Mouse (Mus musculus): ENCODE measurements around the gene Hcn3. TPM values are rescaled to one million over a fixed set of nuclear protein-coding genes. Genes with fewer than 3 reads are reported as not detected.

Gene Hcn3
- polyA plus RNA-seq (2015; fragmentation: Nextera tagmentation; extraction: Ambion mirVana) = 33.5 and 35.1 TPM in 2 replicates

DNA sequence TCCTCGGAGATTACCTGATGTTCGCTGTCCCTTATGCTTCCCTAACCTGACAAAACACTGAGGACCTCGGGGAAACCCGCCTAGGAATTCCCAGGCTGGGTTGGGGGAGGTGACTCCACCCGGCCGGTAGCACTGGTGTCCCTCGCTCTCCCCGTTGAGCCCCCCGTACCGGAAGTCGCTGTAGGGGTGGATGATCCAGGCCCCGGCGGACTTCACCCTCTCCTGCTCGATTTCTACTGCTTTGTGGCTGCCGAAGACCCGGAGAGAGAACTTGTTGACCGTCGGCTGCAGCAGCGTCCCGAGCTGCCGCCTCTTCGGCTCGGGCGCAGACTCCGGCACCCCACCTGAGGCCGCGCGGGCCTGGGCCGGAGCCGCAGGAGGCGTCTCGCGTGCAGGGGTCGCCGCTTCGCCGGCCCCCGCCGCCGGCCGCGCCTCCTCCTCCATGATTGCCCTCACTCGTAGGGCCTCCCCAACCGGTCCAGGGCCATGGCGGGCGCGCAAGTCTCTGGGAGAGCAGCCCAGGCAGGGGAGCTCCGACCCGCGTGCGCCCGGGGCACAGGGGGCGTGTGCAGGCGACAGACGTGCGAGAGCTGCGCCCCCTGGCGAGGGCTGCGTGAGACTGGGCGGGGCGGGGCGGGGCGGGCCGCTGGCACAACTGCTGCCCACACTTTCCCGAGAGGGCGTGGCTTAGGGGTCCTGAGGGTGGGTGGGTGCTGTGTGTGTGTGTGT lies at the start of gene Hcn3:
Gene Hcn3, minus strand, starts transcription at position 581 of the 729 bp plus-strand sequence.
- Histone ChIP-seq H3K36me3 (no peaks in the 10 kb centered on the region), H3K27me3 (no peaks in the 10 kb centered on the region), H3K4me3 (peak within 1 kb of the TSS; percentile 82), H3K4me1 (replicated peaks) (peaks cover 41% of the 10 kb centered on the region), H3K27ac (peak within 1 kb of the TSS; percentile 75), H3K9me3 (no peaks in the 10 kb centered on the region), H3K4me2 (peak within 1 kb of the TSS; percentile 89), H3K9ac (peak within 1 kb of the TSS; percentile 91)
- WGBS = under 1% methylated on average over 64 of the region's 66 CpGs
- ATAC-seq (ENCODE audit: low FRiP score) = peak; percentile 82

DNA sequence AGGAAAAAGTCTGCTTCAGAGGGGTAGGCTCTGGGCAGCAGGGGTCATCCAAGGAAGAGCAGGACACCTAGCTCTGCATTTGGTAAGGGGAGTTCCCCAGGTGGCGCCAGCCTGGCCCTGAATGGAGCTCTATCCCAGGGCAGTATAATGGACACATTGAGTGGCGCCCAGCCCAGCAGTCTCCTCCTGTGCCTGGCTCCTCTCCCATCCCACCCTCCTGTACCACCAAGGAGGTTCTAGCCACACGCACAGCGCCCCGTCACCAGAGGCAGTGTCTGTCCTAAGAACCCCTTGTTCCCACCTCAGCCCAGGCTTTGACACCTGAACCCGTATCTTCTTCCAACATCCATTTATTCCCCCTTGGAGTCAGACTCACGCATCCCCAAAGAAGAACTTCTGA lies 49.7 kb upstream of the Hcn3 start:
- Histone ChIP-seq H3K4me3 (no peak overlapping the region), H3K9ac (0 out of 2 replicates have a peak overlapping the region, but pooled peaks have one; percentile 24), H3K27me3 (no peaks in the 10 kb centered on the region), H3K36me3 (peaks cover 65% of the 10 kb centered on the region), H3K4me1 (replicated peaks) (peaks cover 27% of the 10 kb centered on the region), H3K27ac (no peak overlapping the region), H3K9me3 (no peaks in the 10 kb centered on the region), H3K4me2 (no peak overlapping the region)
- 96% methylated on average over 7 of the region's 7 CpGs for WGBS
- no peak for ATAC-seq (ENCODE audit: low FRiP score)

DNA sequence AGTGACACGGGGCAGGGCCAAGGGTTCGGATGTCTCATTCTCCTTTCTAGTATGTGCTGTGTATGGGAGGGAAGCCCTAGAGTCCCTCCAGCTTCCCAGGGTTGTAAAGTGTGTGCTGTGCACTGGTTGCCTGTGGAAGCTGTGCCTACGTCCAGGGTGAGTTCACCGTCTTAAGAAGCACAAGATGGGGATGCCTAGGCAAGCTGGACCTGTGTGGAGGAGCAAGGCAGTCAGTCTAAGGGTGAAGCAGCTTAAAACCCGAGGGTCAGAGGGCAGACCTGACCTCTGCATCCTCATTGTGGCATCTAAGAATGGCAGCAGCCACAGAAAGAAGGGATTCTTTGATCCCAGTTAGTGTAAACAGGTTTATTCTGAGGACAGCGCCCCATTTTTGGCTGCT lies 48.7 kb upstream of the Hcn3 start:
- no peaks in the 10 kb centered on the region for H3K9me3 ChIP-seq
- no peaks in the 10 kb centered on the region for H3K27me3 ChIP-seq
- no peak overlapping the region for H3K9ac ChIP-seq
- peaks cover 74% of the 10 kb centered on the region for H3K36me3 ChIP-seq
- no peak overlapping the region for H3K4me2 ChIP-seq
- 89% methylated on average over 6 of the region's 6 CpGs for WGBS
- ATAC-seq (ENCODE audit: low FRiP score) = no peak
- H3K27ac ChIP-seq = no peak overlapping the region
- no peak overlapping the region for H3K4me3 ChIP-seq
- peaks cover 22% of the 10 kb centered on the region for H3K4me1 ChIP-seq (replicated peaks)

DNA sequence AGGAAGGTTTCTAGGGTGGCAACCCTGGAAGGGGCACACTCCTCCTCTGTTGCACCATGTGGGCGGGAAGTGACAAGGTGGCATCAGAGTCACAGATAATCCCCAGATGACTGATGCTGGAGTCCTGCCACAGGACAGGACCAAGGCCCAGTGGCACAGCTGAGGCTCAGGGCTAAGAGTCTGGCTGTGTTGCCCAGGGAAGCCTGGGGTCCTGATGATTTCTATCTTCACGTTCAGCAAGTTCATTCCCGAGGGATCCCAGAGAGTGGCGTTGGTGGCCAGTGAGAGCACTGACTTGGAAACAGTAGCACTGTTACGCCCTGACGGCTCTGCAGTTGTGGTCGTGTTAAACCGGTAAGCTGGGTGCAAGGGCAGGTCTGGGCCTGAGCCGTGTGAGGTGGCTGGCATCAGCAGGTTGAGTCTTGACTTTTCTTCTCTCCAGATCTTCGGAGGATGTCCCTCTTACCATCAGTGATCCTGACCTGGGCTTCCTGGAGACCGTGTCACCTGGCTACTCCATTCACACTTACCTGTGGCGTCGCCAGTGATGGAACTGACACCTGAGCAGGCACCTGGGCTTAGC lies 48.2 kb upstream of the Hcn3 start:
- H3K27me3 ChIP-seq = no peaks in the 10 kb centered on the region
- no peak overlapping the region for H3K9ac ChIP-seq
- no peak for ATAC-seq (ENCODE audit: low FRiP score)
- H3K4me3 ChIP-seq = no peak overlapping the region
- whole genome bisulfite sequencing = 92% methylated on average over 13 of the region's 13 CpGs
- no peaks in the 10 kb centered on the region for H3K9me3 ChIP-seq
- peaks cover 23% of the 10 kb centered on the region for H3K4me1 ChIP-seq (replicated peaks)
- no peak overlapping the region for H3K27ac ChIP-seq
- no peak overlapping the region for H3K4me2 ChIP-seq
- H3K36me3 ChIP-seq = peaks cover 74% of the 10 kb centered on the region

DNA sequence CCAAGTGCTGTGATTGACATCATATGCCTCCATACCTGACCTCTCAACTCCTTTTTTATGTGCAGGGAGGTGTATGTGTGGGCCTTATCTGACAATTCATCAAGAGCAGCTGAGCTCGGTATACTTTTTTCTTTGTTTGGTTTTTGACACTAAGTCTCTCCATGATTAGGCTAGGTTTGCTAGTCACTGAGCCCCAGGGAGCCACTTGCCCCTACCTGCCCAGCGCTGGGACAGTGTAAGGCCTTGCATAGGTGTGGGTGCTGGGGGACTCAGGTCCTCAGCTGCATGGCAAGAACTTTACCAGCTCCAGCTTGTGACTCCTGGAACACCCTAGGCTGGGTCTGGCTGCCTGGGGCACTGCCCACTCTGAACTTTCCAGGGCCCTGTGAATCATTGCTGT lies 46.7 kb upstream of the Hcn3 start:
- peaks cover 74% of the 10 kb centered on the region for H3K36me3 ChIP-seq
- H3K9me3 ChIP-seq = no peaks in the 10 kb centered on the region
- H3K4me1 ChIP-seq (replicated peaks) = peaks cover 11% of the 10 kb centered on the region
- WGBS = 90% methylated on average over 2 of the region's 2 CpGs
- H3K4me2 ChIP-seq = no peak overlapping the region
- H3K27me3 ChIP-seq = no peaks in the 10 kb centered on the region
- H3K4me3 ChIP-seq = no peak overlapping the region
- no peak for ATAC-seq (ENCODE audit: low FRiP score)
- H3K9ac ChIP-seq = no peak overlapping the region
- H3K27ac ChIP-seq = no peak overlapping the region

DNA sequence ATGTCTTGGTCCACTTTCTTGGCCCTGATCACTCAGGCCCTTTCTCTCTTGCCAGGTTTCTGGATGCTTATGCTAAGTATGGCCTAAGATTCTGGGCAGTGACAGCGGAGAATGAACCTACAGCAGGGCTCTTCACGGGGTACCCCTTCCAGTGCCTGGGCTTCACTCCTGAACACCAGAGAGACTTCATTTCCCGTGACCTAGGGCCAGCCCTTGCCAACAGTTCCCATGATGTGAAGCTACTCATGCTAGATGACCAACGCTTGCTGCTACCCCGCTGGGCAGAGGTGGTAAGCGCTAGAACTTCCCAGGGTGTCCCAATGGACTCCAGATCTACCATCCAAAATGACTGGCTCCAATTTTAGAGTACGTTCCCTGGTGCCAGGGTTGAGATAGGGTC lies 46.1 kb upstream of the Hcn3 start:
- Histone ChIP-seq H3K4me2 (no peak overlapping the region), H3K27me3 (no peaks in the 10 kb centered on the region), H3K4me1 (replicated peaks) (peaks cover 7% of the 10 kb centered on the region), H3K4me3 (no peak overlapping the region), H3K9me3 (no peaks in the 10 kb centered on the region), H3K27ac (no peak overlapping the region), H3K9ac (no peak overlapping the region), H3K36me3 (peaks cover 72% of the 10 kb centered on the region)
- 92% methylated on average over 7 of the region's 7 CpGs for WGBS
- ATAC-seq (ENCODE audit: low FRiP score) = no peak

DNA sequence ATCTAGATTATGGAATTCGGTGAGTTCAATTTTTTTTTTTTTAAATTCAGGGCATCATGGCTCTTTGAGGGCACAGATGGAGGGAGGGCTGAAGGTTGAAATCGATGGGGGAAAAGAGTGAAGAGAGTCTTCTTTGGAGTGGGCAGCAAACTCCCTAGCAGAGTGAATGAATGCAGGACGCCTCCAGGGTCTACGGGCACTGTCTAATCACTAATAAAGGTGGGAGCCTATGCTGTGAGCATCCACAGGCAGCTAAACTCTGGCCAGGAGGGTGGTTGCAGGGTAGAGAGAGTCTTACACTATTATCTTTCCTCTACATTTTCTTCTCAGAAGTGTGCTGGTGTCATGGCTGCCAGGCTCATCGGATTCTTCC lies 43.1 kb upstream of the Hcn3 start:
- no peaks in the 10 kb centered on the region for H3K9me3 ChIP-seq
- peak; percentile 66 for ATAC-seq (ENCODE audit: low FRiP score)
- no peaks in the 10 kb centered on the region for H3K27me3 ChIP-seq
- H3K4me1 ChIP-seq (replicated peaks) = peaks cover 6% of the 10 kb centered on the region
- peak overlapping the region; percentile 59; the same call in 1 of the 2 replicates for H3K27ac ChIP-seq
- WGBS = 43% methylated on average over 5 of the region's 5 CpGs
- peak overlapping the region; percentile 50 for H3K4me3 ChIP-seq
- H3K36me3 ChIP-seq = peaks cover 43% of the 10 kb centered on the region
- peak overlapping the region; percentile 71 for H3K4me2 ChIP-seq
- peak overlapping the region; percentile 75 for H3K9ac ChIP-seq

DNA sequence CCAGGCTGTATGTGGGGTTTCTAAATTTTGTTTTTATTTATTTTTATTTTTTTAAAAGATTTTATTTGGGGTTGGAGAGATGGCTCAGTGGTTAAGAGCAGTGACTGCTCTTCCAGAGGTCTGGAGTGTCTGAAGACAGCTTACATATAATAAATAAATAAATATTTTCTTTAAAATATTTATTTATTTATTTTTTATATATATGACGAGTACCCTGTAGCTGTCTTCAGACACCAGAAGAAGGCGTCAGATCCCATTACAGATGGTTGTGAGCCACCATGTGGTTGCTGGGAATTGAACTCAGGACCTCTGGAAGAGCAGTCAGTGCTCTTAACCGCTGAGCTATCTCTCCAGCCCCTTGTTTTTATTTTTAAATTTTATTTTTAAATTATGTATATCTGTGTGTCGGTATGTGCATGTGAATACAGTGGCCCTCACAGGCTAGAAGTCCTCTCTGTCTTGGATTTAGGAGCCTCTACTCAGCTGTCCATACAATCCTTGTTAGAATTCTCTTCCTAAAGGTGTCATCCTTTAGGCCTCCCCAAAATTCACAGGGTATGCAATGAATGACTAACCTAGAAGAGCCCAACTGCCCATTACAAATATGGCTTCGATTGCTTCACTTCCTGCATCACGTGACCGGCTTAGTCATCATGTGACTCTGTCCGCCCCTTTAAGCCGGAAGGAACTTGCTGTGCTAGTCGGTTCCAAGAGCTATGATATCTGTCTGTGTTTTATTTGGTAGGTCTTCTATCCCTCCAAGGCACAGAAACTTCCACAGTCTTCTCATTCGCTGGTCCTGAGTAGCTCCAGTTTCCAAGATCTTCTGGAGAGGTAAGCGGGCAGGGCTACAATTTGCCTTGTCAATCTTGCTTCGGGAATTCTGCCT lies 42.5 kb upstream of the Hcn3 start, which contains the start of gene Gba:
Gene Gba, plus strand, starts transcription at position 676 of the 889 bp plus-strand sequence.
- H3K4me3 ChIP-seq = peak within 1 kb of the TSS; percentile 50
- H3K9me3 ChIP-seq = no peaks in the 10 kb centered on the region
- WGBS = 30% methylated on average over 13 of the region's 13 CpGs
- peak within 1 kb of the TSS; percentile 75 for H3K9ac ChIP-seq
- H3K27me3 ChIP-seq = no peaks in the 10 kb centered on the region
- peak; percentile 87 for ATAC-seq (ENCODE audit: low FRiP score)
- peak within 1 kb of the TSS; percentile 59; the same call in 1 of the 2 replicates for H3K27ac ChIP-seq
- peak within 1 kb of the TSS; percentile 71 for H3K4me2 ChIP-seq
- H3K36me3 ChIP-seq = peaks cover 37% of the 10 kb centered on the region
- H3K4me1 ChIP-seq (replicated peaks) = peaks cover 6% of the 10 kb centered on the region

DNA sequence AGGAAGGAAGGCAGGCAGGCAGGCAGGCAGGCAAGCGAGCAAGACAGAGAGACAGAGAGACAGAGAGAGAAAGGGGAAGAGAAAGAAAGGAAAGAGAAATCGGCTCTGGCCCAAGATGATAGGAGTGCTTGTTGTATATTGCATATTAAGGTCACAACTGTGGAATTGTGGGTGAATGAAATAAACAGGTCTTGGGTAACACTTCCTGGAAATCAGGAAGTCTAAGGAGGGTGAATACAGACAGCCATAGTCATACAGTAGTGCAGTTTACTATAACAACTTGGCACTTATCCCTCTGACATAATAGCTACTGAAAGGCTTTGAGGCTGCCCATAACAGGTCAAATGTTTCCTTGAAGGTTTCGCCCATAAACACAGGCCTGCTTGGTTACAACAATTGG lies 39.8 kb upstream of the Hcn3 start:
- no peak overlapping the region for H3K4me2 ChIP-seq
- no peak overlapping the region for H3K4me3 ChIP-seq
- H3K4me1 ChIP-seq (replicated peaks) = peaks cover 20% of the 10 kb centered on the region
- no peaks in the 10 kb centered on the region for H3K9me3 ChIP-seq
- peaks cover 10% of the 10 kb centered on the region for H3K36me3 ChIP-seq
- no peak for ATAC-seq (ENCODE audit: low FRiP score)
- 89% methylated on average over 3 of the region's 3 CpGs for WGBS
- no peak overlapping the region for H3K27ac ChIP-seq
- no peaks in the 10 kb centered on the region for H3K27me3 ChIP-seq
- H3K9ac ChIP-seq = no peak overlapping the region

DNA sequence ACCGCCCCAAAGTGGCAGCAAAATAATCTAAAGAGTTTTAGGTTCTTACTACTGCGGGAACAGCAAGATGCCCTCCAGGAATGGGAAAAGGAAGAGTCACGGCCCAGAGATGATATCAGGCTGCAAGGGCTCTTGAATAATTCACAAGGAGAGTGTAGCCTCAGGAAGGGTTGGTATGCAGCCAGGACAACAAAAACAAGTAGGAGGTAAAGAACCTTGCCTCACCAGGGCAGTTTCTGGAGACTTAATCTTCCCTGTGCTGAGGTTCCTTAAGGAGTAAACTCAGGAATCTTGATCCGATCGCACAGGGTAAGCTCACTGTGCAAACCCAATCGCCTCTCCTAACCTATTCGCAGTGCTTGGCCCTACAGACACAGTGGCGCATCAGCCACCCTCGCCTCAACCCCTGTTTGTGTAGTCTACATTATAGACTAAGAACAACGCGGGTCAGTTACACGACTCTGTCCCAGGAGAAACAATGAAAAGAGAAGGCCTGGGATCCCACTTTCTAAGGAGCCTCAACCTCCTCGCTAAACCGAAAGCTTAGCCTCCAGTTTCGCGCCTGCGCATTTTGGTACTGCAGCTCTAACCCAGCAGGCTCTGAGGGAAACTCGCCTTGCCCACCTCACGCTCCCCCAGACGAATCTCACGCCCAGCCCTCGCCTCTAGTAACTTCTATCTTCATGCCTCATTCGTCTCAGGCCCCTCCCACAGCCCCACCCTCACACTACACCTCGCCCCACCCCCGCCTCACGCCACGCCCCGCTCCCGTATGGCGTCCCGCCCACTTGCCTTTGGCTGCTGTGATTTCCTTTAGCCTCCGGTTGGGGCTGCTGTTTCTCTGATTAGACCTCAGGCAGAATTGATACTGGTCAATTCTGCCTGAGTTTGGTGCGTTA lies 36.2 kb upstream of the Hcn3 start:
- Histone ChIP-seq H3K4me1 (replicated peaks) (peaks cover 15% of the 10 kb centered on the region), H3K36me3 (no peaks in the 10 kb centered on the region), H3K27ac (peak overlapping the region; percentile 79), H3K4me2 (peak overlapping the region; percentile 60), H3K9ac (peak overlapping the region; percentile 70), H3K27me3 (no peaks in the 10 kb centered on the region), H3K4me3 (peak overlapping the region; percentile 39), H3K9me3 (no peaks in the 10 kb centered on the region)
- 9% methylated on average over 33 of the region's 33 CpGs for WGBS
- peak; percentile 95 for ATAC-seq (ENCODE audit: low FRiP score)

DNA sequence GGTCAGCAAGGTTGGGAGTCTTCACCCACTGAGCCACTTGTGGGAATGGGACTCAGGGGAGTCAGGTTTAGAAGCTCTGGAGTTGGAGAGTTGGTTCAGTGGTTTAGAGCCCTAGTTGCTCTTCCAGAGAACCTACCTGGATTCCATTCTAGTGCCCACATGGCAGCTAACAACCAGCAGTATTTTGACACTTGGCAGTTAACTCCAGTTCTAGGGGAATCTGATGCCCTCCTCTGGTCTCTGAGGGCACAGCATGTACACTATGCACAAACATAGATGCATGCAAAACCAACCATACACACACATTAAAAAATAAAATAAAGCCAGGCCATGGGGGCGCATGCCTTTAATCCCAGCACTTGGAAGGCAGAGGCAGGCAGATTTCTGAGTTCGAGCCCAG lies 33.9 kb upstream of the Hcn3 start:
- peaks cover 15% of the 10 kb centered on the region for H3K4me1 ChIP-seq (replicated peaks)
- 91% methylated on average over 2 of the region's 2 CpGs for WGBS
- H3K9me3 ChIP-seq = no peaks in the 10 kb centered on the region
- H3K27me3 ChIP-seq = no peaks in the 10 kb centered on the region
- peaks cover 1% of the 10 kb centered on the region for H3K36me3 ChIP-seq
- no peak overlapping the region for H3K4me2 ChIP-seq
- no peak overlapping the region for H3K27ac ChIP-seq
- no peak overlapping the region for H3K9ac ChIP-seq
- no peak overlapping the region for H3K4me3 ChIP-seq
- no peak for ATAC-seq (ENCODE audit: low FRiP score)
